Mouse (Mus musculus) CH12.LX (cell line): ENCODE data around the gene Pkm. TPM values are rescaled to one million over a fixed set of nuclear protein-coding genes. Genes with fewer than 3 reads are reported as not detected.

Experiments
- DNase-seq: peaks from one replicate; pipeline ENCODE4 v3.0.0-alpha.2; 2013; ENCODE audit errors: extremely low read depth
- H3K27ac ChIP-seq: 2 replicates; pipeline ENCODE4 v1.5.1; 2012; ENCODE audit warnings: low read depth, mild to moderate bottlenecking, control low read depth, moderate library complexity; ENCODE audit not compliant: insufficient read depth
- H3K27me3 ChIP-seq: replicated peaks from 2 replicates; pipeline ENCODE3; 2012; ENCODE audit warnings: inconsistent platforms
- H3K36me3 ChIP-seq, 2 experiments: replicated peaks in 1 of 2; 2 replicates each; pipeline versions ENCODE3 to v1.6.1; 2012; ENCODE audit warnings: inconsistent platforms in 1 of 2, low read length in 1 of 2, mild to moderate bottlenecking in 1 of 2, mixed read lengths in 1 of 2, moderate library complexity in 1 of 2; ENCODE audit not compliant: control insufficient read depth in 1 of 2, insufficient read depth in 1 of 2
- H3K4me1 ChIP-seq, 2 experiments: 2 replicates each; pipeline ENCODE4 v1.6.1; 2012; ENCODE audit warnings: inconsistent platforms in 1 of 2, moderate library complexity in 1 of 2; ENCODE audit not compliant: insufficient read depth in 2 of 2, control insufficient read depth in 1 of 2
- H3K4me2 ChIP-seq: 2 replicates; pipeline ENCODE4 v1.6.1; 2012; ENCODE audit warnings: low read depth, mild to moderate bottlenecking, control low read depth; ENCODE audit not compliant: poor library complexity, insufficient read depth, severe bottlenecking
- H3K4me3 ChIP-seq, 3 experiments: fragments of 150-350 bp in 1 of 3; sonication (generic) in 1 of 3; replicated peaks in 1 of 3; 2 replicates each; pipeline versions ENCODE3 to v1.5.1; 2011 to 2012; ENCODE audit warnings: low read depth in 2 of 3, low read length in 2 of 3, mild to moderate bottlenecking in 2 of 3, moderate library complexity in 2 of 3, control low read depth in 1 of 3, improper control_type of control experiment in 1 of 3, inconsistent platforms in 1 of 3, mixed read lengths in 1 of 3; ENCODE audit not compliant: poor library complexity in 1 of 3
- H3K79me2 ChIP-seq: replicated peaks from 2 replicates; pipeline ENCODE4 v1.6.1; 2012; ENCODE audit warnings: mild to moderate bottlenecking, moderate library complexity; ENCODE audit not compliant: control insufficient read depth, poor library complexity, insufficient read depth, severe bottlenecking; ENCODE audit errors: extremely low read depth
- H3K9ac ChIP-seq: 2 replicates; pipeline ENCODE4 v1.6.1; 2012; ENCODE audit warnings: low read depth, mild to moderate bottlenecking, control low read depth, moderate library complexity; ENCODE audit not compliant: insufficient read depth
- H3K9me3 ChIP-seq: replicated peaks from 2 replicates; pipeline ENCODE3; 2012; ENCODE audit warnings: low read length, inconsistent platforms, mixed read lengths
- CTCF ChIP-seq, 2 experiments: IDR thresholded peaks in 1 of 2; conservative IDR thresholded peaks in 1 of 2; 2 replicates each; pipeline ENCODE4 v1.5.1; 2011 to 2012; ENCODE audit warnings: low read depth in 2 of 2, low read length in 2 of 2, improper control_type of control experiment in 1 of 2, inconsistent platforms in 1 of 2, mild to moderate bottlenecking in 1 of 2, moderate library complexity in 1 of 2
- ETS1 ChIP-seq: conservative IDR thresholded peaks from 2 replicates; pipeline ENCODE4 v1.6.1; 2012; ENCODE audit warnings: low read depth, mild to moderate bottlenecking, inconsistent platforms, low read length, improper control_type of control experiment, moderate library complexity
- GABPA ChIP-seq: IDR thresholded peaks from 2 replicates; pipeline ENCODE4 v1.6.1; 2012; ENCODE audit warnings: low read depth, low read length, improper control_type of control experiment, inconsistent platforms; ENCODE audit not compliant: insufficient replicate concordance
- HCFC1 ChIP-seq: IDR thresholded peaks from 2 replicates; pipeline ENCODE4 v1.6.1; 2012; ENCODE audit warnings: low read depth, mild to moderate bottlenecking, inconsistent platforms, low read length, improper control_type of control experiment
- JUN ChIP-seq: IDR thresholded peaks from 2 replicates; pipeline ENCODE4 v1.6.1; 2011; ENCODE audit warnings: low read depth, mild to moderate bottlenecking, low read length, improper control_type of control experiment, moderate library complexity; ENCODE audit not compliant: insufficient read depth
- MAFK ChIP-seq: IDR thresholded peaks from 2 replicates; pipeline ENCODE4 v1.6.1; 2011; ENCODE audit warnings: low read length, improper control_type of control experiment; ENCODE audit not compliant: insufficient replicate concordance
- MEF2A ChIP-seq: IDR thresholded peaks from 2 replicates; pipeline ENCODE4 v1.6.1; 2014; ENCODE audit warnings: low read depth, mild to moderate bottlenecking, inconsistent platforms, low read length, improper control_type of control experiment, borderline replicate concordance
- POLR2AphosphoS2 ChIP-seq: IDR thresholded peaks from 2 replicates; pipeline ENCODE4 v1.6.1; 2011; ENCODE audit warnings: low read depth, low read length, improper control_type of control experiment
- RCOR1 ChIP-seq: conservative IDR thresholded peaks from 2 replicates; pipeline ENCODE4 v1.6.1; 2012; ENCODE audit warnings: low read depth, mild to moderate bottlenecking, inconsistent platforms, low read length, improper control_type of control experiment
- SIN3A ChIP-seq: IDR thresholded peaks from 2 replicates; pipeline ENCODE4 v1.6.1; 2012; ENCODE audit warnings: low read length, improper control_type of control experiment, inconsistent platforms
- SMC3 ChIP-seq: IDR thresholded peaks from 2 replicates; pipeline ENCODE4 v1.6.1; 2011; ENCODE audit warnings: low read depth, low read length, improper control_type of control experiment
- TCF12 ChIP-seq: IDR thresholded peaks from 2 replicates; pipeline ENCODE4 v1.6.1; 2014; ENCODE audit warnings: low read depth, mild to moderate bottlenecking, inconsistent platforms, low read length, improper control_type of control experiment
- ZC3H11A ChIP-seq: IDR thresholded peaks from 2 replicates; pipeline ENCODE4 v1.6.1; 2012; ENCODE audit warnings: low read depth, mild to moderate bottlenecking, inconsistent platforms, low read length, improper control_type of control experiment
- ZKSCAN1 ChIP-seq: IDR thresholded peaks from 2 replicates; pipeline ENCODE4 v1.6.1; 2012; ENCODE audit warnings: low read depth, inconsistent platforms, low read length, improper control_type of control experiment, borderline replicate concordance
- dilution Hi-C: fragments of 300-500 bp; cut with MboI; formaldehyde crosslinking; loops from 2 replicates; pipeline ENCODE4 v1.14.3; 2020; ENCODE audit warnings: low sequenced_read_pairs; ENCODE audit not compliant: extremely low pct_unique_long_range_greater_than_20kb, extremely low pct_ligation_motif_present
- in situ Hi-C: fragments of 300-500 bp; cut with MboI; formaldehyde crosslinking; loops from 3 replicates; pipeline ENCODE4 v1.14.3; 2019; ENCODE audit warnings: low sequenced_read_pairs, low pct_ligation_motif_present, low pct_unique_long_range_greater_than_20kb, mixed read lengths
- polyA plus RNA-seq: library from polyadenylated mRNA; unstranded; fragments of >175 nt; gene quantifications from 2 replicates; pipeline ENCODE4 v1.2.1, GENCODE M21; 2012; ENCODE audit warnings: low read depth; ENCODE audit not compliant: insufficient read length
- total RNA-seq, 2 experiments: library from RNA; depleted of rRNA; stranded (reverse); fragments of 300-350 nt in 1 of 2; fragments of >200 nt in 1 of 2; gene quantifications; 2 replicates each; pipeline ENCODE4 v1.2.3; 2012 to 2014

The Pkm gene
- total and polyA plus RNA-seq, 3 experiments, result 1,827 to 2,828 (median 2,304) TPM

- Histone ChIP-seq H3K9ac (no peak overlapping the region), H3K4me3 (no peak overlapping the region), H3K27me3 (no peaks in the 10 kb centered on the region), H3K36me3 (peaks cover 63 to 96% of the 10 kb centered on the region in 2 experiments), H3K79me2 (peaks cover 66% of the 10 kb centered on the region), H3K4me2 (no peak overlapping the region), H3K4me1 (peaks cover 7 to 47% of the 10 kb centered on the region in 2 experiments), H3K27ac (no peak overlapping the region), H3K9me3 (no peaks in the 10 kb centered on the region)
- TF ChIP-seq POLR2AphosphoS2 (no peak; the same call in 1 of the 2 replicates), MEF2A (no peak), GABPA (no peak), RCOR1 (no peak), ETS1 (no peak), MAFK (no peak), JUN (no peak), HCFC1 (no peak), TCF12 (no peak), SMC3 (no peak), CTCF (conservative IDR thresholded peaks at IDR 0.05 in 1 of 2, IDR thresholded peaks at IDR 0.05 in 1 of 2; ENCODE audit: low read depth in 2 of 2, low read length in 2 of 2) (no peak), ZC3H11A (no peak), ZKSCAN1 (no peak), SIN3A (no peak)
- in situ Hi-C loops (no loop called here), dilution Hi-C loops (no loop called here)
- DNase-seq, result no peak
Observed at GRCm38 (mm10) chr9:59663957-59664356, 7.8 kb downstream of the Pkm start.

GRCm38 (mm10) chr9:59664664-59665256, 8.6 kb downstream of the Pkm start:
- no peak overlapping the region for H3K4me3 ChIP-seq
- peaks cover 60% of the 10 kb centered on the region for H3K79me2 ChIP-seq
- no peak for DNase-seq
- dilution Hi-C loops (no loop called here), in situ Hi-C loops (loop anchor here (5.0 kb wide), 1 partner anchor 37 kb away; no protein-coding TSS in a partner anchor)
- peaks cover 7 to 44% of the 10 kb centered on the region in 2 experiments for H3K4me1 ChIP-seq
- no peak for TF ChIP-seq JUN
- peak; percentile 61; the same call in 1 of the 2 replicates for TF ChIP-seq POLR2AphosphoS2
- H3K9me3 ChIP-seq, result no peaks in the 10 kb centered on the region
- H3K4me2 ChIP-seq, result no peak overlapping the region
- H3K36me3 ChIP-seq, result peaks cover 67 to 97% of the 10 kb centered on the region in 2 experiments
- H3K27me3 ChIP-seq, result no peaks in the 10 kb centered on the region
- H3K9ac ChIP-seq, result no peak overlapping the region
- no peak overlapping the region for H3K27ac ChIP-seq
